Mouse (Mus musculus) midbrain, embryonic 13.5 days (tissue): ENCODE measurements around the gene Uty. TPM values are rescaled to one million over a fixed set of nuclear protein-coding genes. Genes with fewer than 3 reads are reported as not detected.

Experiments
- ATAC-seq: fragments of 200-750 bp; cut with Nextera tagmentation; 2 replicates; pipeline ENCODE4 v1.8.0; 2017; ENCODE audit warnings: mild to moderate bottlenecking, moderate TSS enrichment, moderate library complexity
- H3K27ac ChIP-seq: fragments of 300-500 bp; sonication (generic); 2 replicates; pipeline ENCODE4 v1.5.1; 2015; ENCODE audit warnings: inconsistent platforms, mild to moderate bottlenecking, moderate library complexity
- H3K27me3 ChIP-seq: fragments of 300-500 bp; sonication (generic); 2 replicates; pipeline ENCODE4 v1.6.1; 2015; ENCODE audit warnings: mild to moderate bottlenecking, inconsistent platforms
- H3K36me3 ChIP-seq: fragments of 300-500 bp; sonication (generic); 2 replicates; pipeline ENCODE4 v1.6.1; 2015; ENCODE audit warnings: mild to moderate bottlenecking, inconsistent platforms
- H3K4me1 ChIP-seq: fragments of 300-500 bp; sonication (generic); replicated peaks from 2 replicates; pipeline ENCODE4 v1.6.1; 2015; ENCODE audit warnings: inconsistent platforms
- H3K4me2 ChIP-seq: fragments of 300-500 bp; sonication (generic); replicated peaks from 2 replicates; pipeline ENCODE4 v1.6.1; 2015; ENCODE audit warnings: moderate library complexity, mild to moderate bottlenecking, inconsistent platforms
- H3K4me3 ChIP-seq: fragments of 300-500 bp; sonication (generic); replicated peaks from 2 replicates; pipeline ENCODE4 v1.5.1; 2015; ENCODE audit warnings: mild to moderate bottlenecking, inconsistent platforms
- H3K9ac ChIP-seq: fragments of 300-500 bp; sonication (generic); replicated peaks from 2 replicates; pipeline ENCODE4 v1.6.1; 2015; ENCODE audit warnings: mild to moderate bottlenecking, inconsistent platforms
- H3K9me3 ChIP-seq: fragments of 300-500 bp; sonication (generic); 2 replicates; pipeline ENCODE4 v1.6.1; 2016; ENCODE audit warnings: mild to moderate bottlenecking, inconsistent platforms
- WGBS: fragments of 180-500 bp; shearing (Covaris S2); methylation state at CpG from one replicate; pipeline ENCODE4 v1.1.7; 2015; 5-methylcytosine and 5-hydroxymethylcytosine counted together
- polyA plus RNA-seq: library from polyadenylated mRNA; unstranded; fragments of >200 nt; fragmentation: Nextera tagmentation; extraction: Ambion mirVana; gene quantifications from 2 replicates; pipeline ENCODE4 v1.2.1, GENCODE M21; 2015

The Uty gene
- 9.0 and 14.5 TPM in 2 replicates for polyA plus RNA-seq

GRCm38 (mm10) chrY:1245426-1245863, at the start of gene Uty:
TSS of gene Uty (minus strand) at chrY:1245759.
- WGBS, result 0% methylated on average over 21 of the region's 21 CpGs
- Histone ChIP-seq H3K27ac (peak within 1 kb of the TSS; percentile 74), H3K9ac (peak within 1 kb of the TSS; percentile 52), H3K4me2 (peak within 1 kb of the TSS; percentile 47), H3K4me3 (peak within 1 kb of the TSS; percentile 45), H3K27me3 (no peaks in the 10 kb centered on the region), H3K9me3 (no peaks in the 10 kb centered on the region), H3K4me1 (no peaks in the 10 kb centered on the region), H3K36me3 (no peaks in the 10 kb centered on the region)
- ATAC-seq, result peak; percentile 96

GRCm38 (mm10) chrY:1293708-1294107, 48.1 kb upstream of the Uty start:
- Histone ChIP-seq H3K4me2 (no peak overlapping the region), H3K27me3 (no peaks in the 10 kb centered on the region), H3K9me3 (no peaks in the 10 kb centered on the region), H3K27ac (no peak overlapping the region), H3K4me1 (no peaks in the 10 kb centered on the region), H3K9ac (no peak overlapping the region), H3K36me3 (no peaks in the 10 kb centered on the region), H3K4me3 (no peak overlapping the region)
- ATAC-seq, result no peak

- Histone ChIP-seq H3K4me1 (no peaks in the 10 kb centered on the region), H3K9ac (peak within 1 kb of the TSS; percentile 53; the same call in 1 of the 2 replicates), H3K9me3 (no peaks in the 10 kb centered on the region), H3K4me2 (peak within 1 kb of the TSS; percentile 43), H3K27me3 (no peaks in the 10 kb centered on the region), H3K27ac (no peak within 1 kb of the TSS; the same call in 1 of the 2 replicates), H3K36me3 (no peaks in the 10 kb centered on the region), H3K4me3 (peak within 1 kb of the TSS; percentile 42)
- peak; percentile 97 for ATAC-seq
- WGBS, result 1% methylated on average over 29 of the region's 31 CpGs
Measured at GRCm38 (mm10) chrY:1286171-1286795, 40.7 kb upstream of the Uty start, which contains the start of gene Ddx3y. TSS of gene Ddx3y (minus strand) at chrY:1286629.

GRCm38 (mm10) chrY:1285735-1286134, 40.2 kb upstream of the Uty start:
- Histone ChIP-seq H3K4me2 (peak overlapping the region; percentile 43), H3K27ac (no peak overlapping the region; the same call in 1 of the 2 replicates), H3K9ac (peak overlapping the region; percentile 53; the same call in 1 of the 2 replicates), H3K4me1 (no peaks in the 10 kb centered on the region), H3K27me3 (no peaks in the 10 kb centered on the region), H3K4me3 (peak overlapping the region; percentile 42), H3K36me3 (no peaks in the 10 kb centered on the region), H3K9me3 (no peaks in the 10 kb centered on the region)
- 0 out of 2 replicates have a peak, but pooled peaks have one; percentile 40 for ATAC-seq
- 6% methylated on average over 10 of the region's 12 CpGs for WGBS

- no peaks in the 10 kb centered on the region for H3K4me1 ChIP-seq
- H3K4me2 ChIP-seq, result 0 out of 2 replicates have a peak overlapping the region, but pooled peaks have one; percentile 11
- no peaks in the 10 kb centered on the region for H3K27me3 ChIP-seq
- WGBS, result 27% methylated on average over 2 of the region's 6 CpGs
- no peak overlapping the region; the same call in 1 of the 2 replicates for H3K4me3 ChIP-seq
- ATAC-seq, result no peak
- H3K36me3 ChIP-seq, result no peaks in the 10 kb centered on the region
- H3K9me3 ChIP-seq, result no peaks in the 10 kb centered on the region
- no peak overlapping the region for H3K27ac ChIP-seq
- H3K9ac ChIP-seq, result no peak overlapping the region
Measured at GRCm38 (mm10) chrY:1246117-1246516, 558 bp upstream of the Uty start.

- peak overlapping the region; percentile 47 for H3K4me2 ChIP-seq
- H3K27ac ChIP-seq, result peak overlapping the region; percentile 74
- no peak for ATAC-seq
- no peaks in the 10 kb centered on the region for H3K4me1 ChIP-seq
- H3K4me3 ChIP-seq, result peak overlapping the region; percentile 45
- no peaks in the 10 kb centered on the region for H3K27me3 ChIP-seq
- H3K36me3 ChIP-seq, result no peaks in the 10 kb centered on the region
- H3K9ac ChIP-seq, result peak overlapping the region; percentile 52
- H3K9me3 ChIP-seq, result no peaks in the 10 kb centered on the region
- 0% methylated on average over 7 of the region's 9 CpGs for WGBS
Measured at GRCm38 (mm10) chrY:1244940-1245339, 619 bp downstream of the Uty start.

GRCm38 (mm10) chrY:1244421-1244820, 1.1 kb downstream of the Uty start:
- H3K4me3 ChIP-seq, result peak overlapping the region; percentile 45
- no peak for ATAC-seq
- peak overlapping the region; percentile 47 for H3K4me2 ChIP-seq
- H3K27ac ChIP-seq, result no peak overlapping the region
- no peaks in the 10 kb centered on the region for H3K36me3 ChIP-seq
- no peak overlapping the region for H3K9ac ChIP-seq
- H3K4me1 ChIP-seq, result no peaks in the 10 kb centered on the region
- H3K9me3 ChIP-seq, result no peaks in the 10 kb centered on the region
- 64% methylated on average over 5 of the region's 5 CpGs for WGBS
- no peaks in the 10 kb centered on the region for H3K27me3 ChIP-seq

GRCm38 (mm10) chrY:1220001-1220400, 25.6 kb downstream of the Uty start:
- Histone ChIP-seq H3K9me3 (no peaks in the 10 kb centered on the region), H3K4me2 (no peak overlapping the region), H3K27me3 (no peaks in the 10 kb centered on the region), H3K4me1 (no peaks in the 10 kb centered on the region), H3K36me3 (no peaks in the 10 kb centered on the region), H3K4me3 (no peak overlapping the region), H3K9ac (no peak overlapping the region), H3K27ac (no peak overlapping the region)
- 84% methylated on average over 7 of the region's 7 CpGs for WGBS
- no peak for ATAC-seq

- Histone ChIP-seq H3K27me3 (no peaks in the 10 kb centered on the region), H3K4me1 (no peaks in the 10 kb centered on the region), H3K4me3 (no peak overlapping the region), H3K9me3 (no peaks in the 10 kb centered on the region), H3K36me3 (no peaks in the 10 kb centered on the region), H3K4me2 (no peak overlapping the region), H3K27ac (no peak overlapping the region), H3K9ac (no peak overlapping the region)
- WGBS, result 100% methylated on average over 1 of the region's 1 CpGs
- no peak for ATAC-seq
Measured at GRCm38 (mm10) chrY:1178476-1178875, 67.1 kb downstream of the Uty start.

- Histone ChIP-seq H3K27ac (no peak overlapping the region), H3K4me3 (no peak overlapping the region), H3K36me3 (no peaks in the 10 kb centered on the region)
Measured at GRCm38 (mm10) chrY:1163054-1163453, 82.5 kb downstream of the Uty start.

GRCm38 (mm10) chrY:1116153-1116552, 129.4 kb downstream of the Uty start:
- no peak overlapping the region for H3K27ac ChIP-seq
- no peak overlapping the region for H3K4me3 ChIP-seq
- no peak overlapping the region for H3K4me2 ChIP-seq
- H3K4me1 ChIP-seq, result no peaks in the 10 kb centered on the region
- WGBS, result 77% methylated on average over 3 of the region's 5 CpGs
- no peaks in the 10 kb centered on the region for H3K9me3 ChIP-seq
- H3K36me3 ChIP-seq, result no peaks in the 10 kb centered on the region
- no peak for ATAC-seq
- no peak overlapping the region for H3K9ac ChIP-seq
- H3K27me3 ChIP-seq, result no peaks in the 10 kb centered on the region

More at GRCm38 (mm10) chrY:1163054-1163453, 82.5 kb downstream of the Uty start:
- H3K4me1 ChIP-seq, result no peaks in the 10 kb centered on the region
- no peak for ATAC-seq
- no peak overlapping the region for H3K4me2 ChIP-seq
- no peaks in the 10 kb centered on the region for H3K27me3 ChIP-seq
- no peaks in the 10 kb centered on the region for H3K9me3 ChIP-seq
- H3K9ac ChIP-seq, result no peak overlapping the region

- Histone ChIP-seq H3K4me2 (no peak overlapping the region), H3K9ac (no peak overlapping the region), H3K27ac (no peak overlapping the region), H3K36me3 (no peaks in the 10 kb centered on the region), H3K9me3 (no peaks in the 10 kb centered on the region), H3K4me3 (no peak overlapping the region), H3K27me3 (no peaks in the 10 kb centered on the region), H3K4me1 (no peaks in the 10 kb centered on the region)
- ATAC-seq, result peak; percentile 71
- WGBS, result 7% methylated on average over 2 of the region's 2 CpGs
Measured at GRCm38 (mm10) chrY:1114016-1114415, 131.5 kb downstream of the Uty start.
